Mouse (Mus musculus) MEL (cell line): ENCODE measurements around the gene Nrtn. TPM values are rescaled to one million over a fixed set of nuclear protein-coding genes. Genes with fewer than 3 reads are reported as not detected.

ENCODE experiments used
- DNase-seq: peaks from one replicate; pipeline ENCODE4 v3.0.0; 2011; ENCODE audit warnings: low read depth, low spot score
- H3K27ac ChIP-seq: 2 replicates; pipeline ENCODE4 v1.5.1; 2012; ENCODE audit warnings: low read depth, mild to moderate bottlenecking, control low read depth, low read length, moderate library complexity; ENCODE audit not compliant: control insufficient read depth
- H3K27me3 ChIP-seq, 2 experiments: fragments of 150-350 bp in 1 of 2; sonication (generic) in 1 of 2; 2 replicates each; pipeline ENCODE4 v1.6.1; 2012; ENCODE audit warnings: low read length in 2 of 2, mild to moderate bottlenecking in 2 of 2, improper control_type of control experiment in 1 of 2, moderate library complexity in 1 of 2; ENCODE audit not compliant: insufficient read depth in 2 of 2, control insufficient read depth in 1 of 2
- H3K36me3 ChIP-seq, 2 experiments: 2 replicates each; pipeline ENCODE4 v1.6.1; 2012 to 2014; ENCODE audit warnings: low read length in 2 of 2, improper control_type of control experiment in 1 of 2, inconsistent platforms in 1 of 2, mild to moderate bottlenecking in 1 of 2; ENCODE audit not compliant: insufficient read depth in 2 of 2, control insufficient read depth in 1 of 2
- H3K4me1 ChIP-seq, 2 experiments: fragments of 150-350 bp in 1 of 2; sonication (generic) in 1 of 2; 2 replicates each; pipeline ENCODE4 v1.6.1; 2012; ENCODE audit warnings: low read length in 2 of 2, improper control_type of control experiment in 1 of 2, mild to moderate bottlenecking in 1 of 2; ENCODE audit not compliant: insufficient read depth in 2 of 2, control insufficient read depth in 1 of 2
- H3K4me3 ChIP-seq, 2 experiments: fragments of 150-350 bp in 1 of 2; sonication (generic) in 1 of 2; 2 replicates each; pipeline ENCODE4 v1.5.1; 2012; ENCODE audit warnings: low read depth in 2 of 2, low read length in 2 of 2, mild to moderate bottlenecking in 2 of 2, moderate library complexity in 2 of 2, control low read depth in 1 of 2, improper control_type of control experiment in 1 of 2; ENCODE audit not compliant: control insufficient read depth in 1 of 2, insufficient read depth in 1 of 2
- H3K79me2 ChIP-seq: 2 replicates; pipeline ENCODE4 v1.6.1; 2012; ENCODE audit warnings: mild to moderate bottlenecking, low read length, moderate library complexity; ENCODE audit not compliant: control insufficient read depth, poor library complexity, insufficient read depth
- H3K9ac ChIP-seq: 2 replicates; pipeline ENCODE4 v1.6.1; 2012; ENCODE audit warnings: low read depth, mild to moderate bottlenecking, control low read depth, low read length, moderate library complexity; ENCODE audit not compliant: control insufficient read depth, poor library complexity, severe bottlenecking
- H3K9me3 ChIP-seq: fragments of 150-350 bp; sonication (generic); replicated peaks from 2 replicates; pipeline ENCODE4 v1.6.1; 2012; ENCODE audit warnings: mild to moderate bottlenecking, low read length, improper control_type of control experiment, moderate library complexity; ENCODE audit not compliant: insufficient read depth
- BHLHE40 ChIP-seq: IDR thresholded peaks from 2 replicates; pipeline ENCODE4 v1.6.1; 2012; ENCODE audit warnings: low read depth, mild to moderate bottlenecking, inconsistent platforms, low read length, improper control_type of control experiment, borderline replicate concordance
- CHD1 ChIP-seq: IDR thresholded peaks from 2 replicates; pipeline ENCODE4 v1.6.1; 2012; ENCODE audit warnings: low read depth, mild to moderate bottlenecking, inconsistent platforms, low read length, improper control_type of control experiment
- CHD2 ChIP-seq: IDR thresholded peaks from 2 replicates; pipeline ENCODE4 v1.6.1; 2011; ENCODE audit warnings: low read length, improper control_type of control experiment
- E2F4 ChIP-seq: IDR thresholded peaks from 2 replicates; pipeline ENCODE4 v1.6.1; 2011; ENCODE audit warnings: low read depth, low read length, improper control_type of control experiment, borderline replicate concordance
- EP300 ChIP-seq, 2 experiments: IDR thresholded peaks; 2 replicates each; pipeline ENCODE4 v1.6.1; 2011; ENCODE audit warnings: improper control_type of control experiment in 2 of 2, low read length in 2 of 2, low read depth in 1 of 2, mild to moderate bottlenecking in 1 of 2
- ETS1 ChIP-seq: IDR thresholded peaks from 2 replicates; pipeline ENCODE4 v1.6.1; 2012; ENCODE audit warnings: low read depth, mild to moderate bottlenecking, inconsistent platforms, low read length, improper control_type of control experiment, moderate library complexity
- GABPA ChIP-seq: IDR thresholded peaks from 2 replicates; pipeline ENCODE4 v1.6.1; 2012; ENCODE audit warnings: low read depth, mild to moderate bottlenecking, inconsistent platforms, low read length, improper control_type of control experiment, moderate library complexity
- HCFC1 ChIP-seq: IDR thresholded peaks from 2 replicates; pipeline ENCODE4 v1.6.1; 2012; ENCODE audit warnings: low read depth, mild to moderate bottlenecking, inconsistent platforms, low read length, improper control_type of control experiment, moderate library complexity
- JUND ChIP-seq: IDR thresholded peaks from 2 replicates; pipeline ENCODE4 v1.6.1; 2011; ENCODE audit warnings: low read depth, mild to moderate bottlenecking, improper control_type of control experiment, low read length
- KAT2A ChIP-seq: conservative IDR thresholded peaks from 2 replicates; pipeline ENCODE4 v1.6.1; 2012; ENCODE audit warnings: low read depth, low read length, improper control_type of control experiment, inconsistent platforms
- MAX ChIP-seq: IDR thresholded peaks from 2 replicates; pipeline ENCODE4 v1.6.1; 2011; ENCODE audit warnings: low read length, improper control_type of control experiment
- MAZ ChIP-seq: IDR thresholded peaks from 2 replicates; pipeline ENCODE4 v1.6.1; 2012; ENCODE audit warnings: low read depth, mild to moderate bottlenecking, inconsistent platforms, low read length, improper control_type of control experiment
- MEF2A ChIP-seq: IDR thresholded peaks from 2 replicates; pipeline ENCODE4 v1.6.1; 2014; ENCODE audit warnings: low read depth, mild to moderate bottlenecking, inconsistent platforms, low read length, improper control_type of control experiment; ENCODE audit not compliant: poor library complexity, insufficient replicate concordance, severe bottlenecking; ENCODE audit errors: extremely low read depth
- MYB ChIP-seq: IDR thresholded peaks from 2 replicates; pipeline ENCODE4 v1.6.1; 2011; ENCODE audit warnings: mild to moderate bottlenecking, low read depth, low read length, improper control_type of control experiment
- MYC ChIP-seq: IDR thresholded peaks from 2 replicates; pipeline ENCODE4 v1.6.1; 2011; ENCODE audit warnings: low read depth, mild to moderate bottlenecking, low read length, improper control_type of control experiment, moderate library complexity
- NRF1 ChIP-seq: IDR thresholded peaks from 2 replicates; pipeline ENCODE4 v1.6.1; 2014; ENCODE audit warnings: low read depth, mild to moderate bottlenecking, inconsistent platforms, low read length, improper control_type of control experiment, moderate library complexity; ENCODE audit not compliant: poor library complexity, insufficient read depth, severe bottlenecking
- POLR2AphosphoS2 ChIP-seq: IDR thresholded peaks from 2 replicates; pipeline ENCODE4 v1.6.1; 2011; ENCODE audit warnings: low read length, improper control_type of control experiment
- POLR2AphosphoS5 ChIP-seq: IDR thresholded peaks from 2 replicates; pipeline ENCODE4 v1.6.1; 2012; ENCODE audit warnings: low read depth, borderline replicate concordance, mild to moderate bottlenecking, inconsistent platforms, low read length, moderate library complexity, mixed read lengths
- RCOR1 ChIP-seq: IDR thresholded peaks from 2 replicates; pipeline ENCODE4 v1.6.1; 2012; ENCODE audit warnings: low read depth, mild to moderate bottlenecking, inconsistent platforms, low read length, improper control_type of control experiment
- TBP ChIP-seq: IDR thresholded peaks from 2 replicates; pipeline ENCODE4 v1.8.0; 2011; ENCODE audit warnings: low read depth, low read length, improper control_type of control experiment
- TCF12 ChIP-seq: IDR thresholded peaks from 2 replicates; pipeline ENCODE4 v1.6.1; 2014; ENCODE audit warnings: low read depth, mild to moderate bottlenecking, inconsistent platforms, low read length, improper control_type of control experiment, moderate library complexity
- USF1 ChIP-seq: IDR thresholded peaks from 2 replicates; pipeline ENCODE4 v1.6.1; 2014; ENCODE audit warnings: low read depth, mild to moderate bottlenecking, inconsistent platforms, low read length, improper control_type of control experiment, moderate library complexity
- USF2 ChIP-seq, 2 experiments: IDR thresholded peaks; 2 replicates each; pipeline ENCODE4 v1.6.1; 2011 to 2012; ENCODE audit warnings: improper control_type of control experiment in 2 of 2, low read length in 2 of 2, borderline replicate concordance in 1 of 2, inconsistent platforms in 1 of 2, low read depth in 1 of 2, mild to moderate bottlenecking in 1 of 2; ENCODE audit not compliant: insufficient read depth in 1 of 2
- ZMIZ1 ChIP-seq: IDR thresholded peaks from 2 replicates; pipeline ENCODE4 v1.6.1; 2012; ENCODE audit warnings: low read depth, mild to moderate bottlenecking, inconsistent platforms, low read length, improper control_type of control experiment, moderate library complexity
- ZNF384 ChIP-seq: IDR thresholded peaks from 2 replicates; pipeline ENCODE4 v1.6.1; 2012; ENCODE audit warnings: low read depth, mild to moderate bottlenecking, inconsistent platforms, low read length, improper control_type of control experiment
- polyA plus RNA-seq, 2 experiments: library from polyadenylated mRNA; stranded (reverse) in 1 of 2; unstranded in 1 of 2; fragments of >175 nt in 1 of 2; fragments of >200 nt in 1 of 2; gene quantifications; 2 replicates each; pipeline versions ENCODE4 v1.2.1 to v1.2.4; 2012; ENCODE audit warnings: low replicate concordance in 2 of 2, low read depth in 1 of 2; ENCODE audit not compliant: insufficient read length in 2 of 2, insufficient read depth in 1 of 2, missing spikeins in 1 of 2
- total RNA-seq: library from RNA; depleted of rRNA; stranded (reverse); fragments of 300-350 nt; gene quantifications from 2 replicates; pipeline ENCODE4 v1.2.3, GENCODE M21; 2012

Nrtn gene
- total and polyA plus RNA-seq, 3 experiments: 10.9 to 11.8 TPM; not detected in 1

DNA sequence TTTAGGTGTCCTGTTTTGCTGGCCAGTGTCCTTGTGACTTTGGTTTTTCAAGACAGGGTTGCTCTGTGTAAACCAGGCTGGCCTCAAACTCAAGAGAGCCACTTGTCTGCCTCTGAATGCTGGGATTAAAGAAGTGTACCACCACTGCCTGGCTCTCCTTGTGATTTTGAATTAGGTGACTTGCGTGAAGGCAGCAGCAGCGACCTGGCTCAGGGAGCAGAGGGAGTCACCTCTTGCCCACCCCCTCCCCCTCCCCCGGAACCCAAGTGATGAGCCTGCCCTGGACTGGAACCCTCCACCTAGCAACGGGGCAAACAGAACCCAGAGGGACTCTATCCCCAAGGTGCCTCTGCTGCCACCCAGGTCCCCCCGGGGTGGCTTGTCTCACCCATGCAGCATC is 12.6 kb upstream of the Nrtn start, which contains the start of gene Prr22:
TSS of gene Prr22 (plus strand) at position 301 of the 400 bp plus-strand sequence.
- peaks cover 0 to 4% of the 10 kb centered on the region in 2 experiments; a peak in 1 of 4 replicates for H3K36me3 ChIP-seq
- H3K9ac ChIP-seq: no peak within 1 kb of the TSS
- H3K4me1 ChIP-seq: peaks cover 0 to 6% of the 10 kb centered on the region in 2 experiments; a peak in 1 of 4 replicates
- no peak within 1 kb of the TSS for H3K4me3 ChIP-seq
- H3K27ac ChIP-seq: no peak within 1 kb of the TSS
- H3K9me3 ChIP-seq: no peaks in the 10 kb centered on the region
- TF ChIP-seq TBP: no peak
- no peak for TF ChIP-seq ZMIZ1
- TF ChIP-seq CHD2: no peak
- TF ChIP-seq E2F4: no peak
- no peak for TF ChIP-seq CHD1
- no peak for TF ChIP-seq RCOR1
- no peak for TF ChIP-seq NRF1
- no peak for TF ChIP-seq ZNF384
- no peak for TF ChIP-seq TCF12
- no peak for TF ChIP-seq POLR2AphosphoS5
- no peak for TF ChIP-seq USF1
- no peak for TF ChIP-seq HCFC1
- no peak for TF ChIP-seq ETS1
- no peak for TF ChIP-seq GABPA
- TF ChIP-seq, all 39 proteins: peak for 0
- H3K79me2 ChIP-seq: peaks cover 10% of the 10 kb centered on the region
- no peaks in the 10 kb centered on the region for H3K27me3 ChIP-seq
- no peak for DNase-seq

DNA sequence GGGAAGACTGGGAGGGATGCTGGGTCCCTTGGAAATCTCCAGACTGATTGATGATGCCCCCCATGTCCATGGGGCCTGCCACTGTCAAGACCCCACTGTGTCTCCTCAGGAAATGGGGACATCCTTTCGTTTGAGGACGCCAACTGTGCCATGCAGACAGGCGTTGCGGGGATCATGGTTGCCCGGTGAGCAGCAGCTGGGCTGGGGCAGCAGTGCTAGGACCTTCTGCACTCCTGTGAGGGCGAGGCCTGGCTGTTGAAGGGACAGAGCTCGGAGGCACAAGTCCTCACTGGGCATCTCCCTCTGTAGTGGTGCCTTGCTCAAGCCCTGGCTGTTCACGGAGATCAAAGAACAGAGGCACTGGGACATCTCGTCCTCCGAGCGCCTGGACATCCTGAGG is 11.6 kb upstream of the Nrtn start:
- Histone ChIP-seq H3K4me1 (peaks cover 0 to 9% of the 10 kb centered on the region in 2 experiments; a peak in 2 of 4 replicates), H3K27ac (no peak overlapping the region), H3K9ac (no peak overlapping the region), H3K4me3 (no peak overlapping the region), H3K79me2 (peaks cover 14% of the 10 kb centered on the region), H3K36me3 (peaks cover 0 to 4% of the 10 kb centered on the region in 2 experiments; a peak in 2 of 4 replicates), H3K27me3 (no peaks in the 10 kb centered on the region), H3K9me3 (no peaks in the 10 kb centered on the region)
- no peak for DNase-seq
- TF ChIP-seq JUND (no peak), CHD1 (no peak), RCOR1 (no peak), CHD2 (no peak), MYB (no peak), BHLHE40 (no peak), MAZ (no peak), USF2 (IDR thresholded peaks at IDR 0.05; ENCODE audit: borderline replicate concordance in 1 of 2, insufficient read depth in 1 of 2, low read depth in 1 of 2, low read length in 2 of 2) (no peak), TBP (no peak), EP300 (IDR thresholded peaks at IDR 0.05; ENCODE audit: low read depth in 1 of 2, low read length in 2 of 2) (no peak), USF1 (no peak), KAT2A (no peak), MEF2A (no peak), POLR2AphosphoS2 (no peak), MAX (no peak), TCF12 (no peak), MYC (no peak), GABPA (no peak), HCFC1 (no peak)
